Mouse (Mus musculus): ENCODE results near the gene Fam76a. TPM values are rescaled to one million over a fixed set of nuclear protein-coding genes. Genes with fewer than 3 reads are reported as not detected.
A peak's percentile ranks its signal among the peaks of the same experiment; 100 is the strongest.

Fam76a gene
- polyA plus RNA-seq, 1 experiment from 2014 or later, result 47.1 TPM

- Histone ChIP-seq H3K9me3 (replicated peaks; ENCODE audit: control insufficient read depth, low read length) (no peaks in the 10 kb centered on the region), H3K36me3 (ENCODE audit: control insufficient read depth, insufficient read depth, low read length) (0 out of 2 replicates have a peak, but pooled peaks cover 7% of the 10 kb centered on the region), H3K27ac (ENCODE audit: low read depth, low read length) (no peak overlapping the region), H3K27me3 (replicated peaks; ENCODE audit: control insufficient read depth, insufficient read depth, low read length) (no peaks in the 10 kb centered on the region), H3K4me2 (ENCODE audit: low read length) (peak overlapping the region; percentile 96), H3K9ac (ENCODE audit: low read length) (peak overlapping the region; percentile 96), H3K4me1 (ENCODE audit: control insufficient read depth, insufficient read depth, low read length) (peaks cover 7% of the 10 kb centered on the region; the same call in 1 of the 2 replicates), H3K4me3 (ENCODE audit: low read depth, low read length) (peak overlapping the region; percentile 97)
- ATAC-seq (no peak), DNase-seq (ENCODE audit: low spot score) (no peak)
- WGBS, result 5% methylated on average over 21 of the region's 21 CpGs
These were observed 38.7 kb downstream of the Fam76a start for GRCm38 (mm10) chr4:132883561-132884063.

DNA sequence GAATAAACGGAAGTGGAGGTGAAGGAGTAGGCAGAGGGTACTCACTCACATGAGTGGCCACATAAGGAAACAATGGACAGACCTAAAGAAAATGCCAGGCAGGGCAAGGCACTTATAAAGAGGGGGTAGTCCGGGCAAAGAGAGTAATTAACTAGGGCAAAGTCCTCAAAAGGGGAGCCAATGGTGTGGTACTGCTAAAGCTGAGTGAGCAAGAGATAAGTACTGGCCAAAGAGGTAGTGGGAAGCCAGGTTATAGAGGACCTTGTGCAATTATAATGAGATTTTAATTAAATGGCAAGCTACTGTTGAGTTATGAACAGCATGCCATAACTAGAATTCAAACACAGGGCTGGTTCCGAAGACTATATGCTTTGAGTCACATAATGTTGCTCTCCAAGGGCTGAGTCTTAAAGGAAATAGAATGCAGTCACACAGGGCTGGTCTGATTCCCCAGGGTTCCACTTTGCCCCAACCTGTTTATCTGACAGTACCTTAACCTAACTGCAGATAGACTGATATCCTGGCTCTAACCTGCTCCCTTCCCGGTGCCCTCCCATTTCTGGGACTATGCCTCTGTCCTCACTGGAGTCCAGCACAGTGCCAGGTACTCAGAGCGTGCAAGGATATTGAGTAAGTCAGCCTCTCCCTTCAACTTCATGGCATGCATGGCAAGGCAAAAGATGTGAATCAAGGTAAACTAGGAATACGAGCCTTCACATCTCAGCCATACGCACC lies 47.8 kb downstream of the Fam76a start:
- no peak overlapping the region for H3K9ac ChIP-seq (ENCODE audit: low read length)
- peaks cover 21% of the 10 kb centered on the region for H3K36me3 ChIP-seq (ENCODE audit: control insufficient read depth, insufficient read depth, low read length)
- H3K27me3 ChIP-seq (replicated peaks; ENCODE audit: control insufficient read depth, insufficient read depth, low read length), result no peaks in the 10 kb centered on the region
- DNase-seq (ENCODE audit: low spot score) (no peak), ATAC-seq (no peak)
- no peak overlapping the region for H3K4me3 ChIP-seq (ENCODE audit: low read depth, low read length)
- no peaks in the 10 kb centered on the region for H3K9me3 ChIP-seq (replicated peaks; ENCODE audit: control insufficient read depth, low read length)
- no peak overlapping the region for H3K27ac ChIP-seq (ENCODE audit: low read depth, low read length)
- no peaks in the 10 kb centered on the region for H3K4me1 ChIP-seq (ENCODE audit: control insufficient read depth, insufficient read depth, low read length)
- H3K4me2 ChIP-seq (ENCODE audit: low read length), result no peak overlapping the region
- WGBS, result 91% methylated on average over 7 of the region's 7 CpGs

- H3K4me1 ChIP-seq (ENCODE audit: control insufficient read depth, insufficient read depth, low read length), result no peaks in the 10 kb centered on the region
- H3K9me3 ChIP-seq (replicated peaks; ENCODE audit: control insufficient read depth, low read length), result no peaks in the 10 kb centered on the region
- H3K36me3 ChIP-seq (ENCODE audit: control insufficient read depth, insufficient read depth, low read length), result peaks cover 27% of the 10 kb centered on the region
- H3K4me2 ChIP-seq (ENCODE audit: low read length), result no peak overlapping the region
- no peak overlapping the region for H3K27ac ChIP-seq (ENCODE audit: low read depth, low read length)
- no peak for DNase-seq (ENCODE audit: low spot score)
- 89% methylated on average over 11 of the region's 11 CpGs for WGBS
- no peaks in the 10 kb centered on the region for H3K27me3 ChIP-seq (replicated peaks; ENCODE audit: control insufficient read depth, insufficient read depth, low read length)
- no peak overlapping the region for H3K4me3 ChIP-seq (ENCODE audit: low read depth, low read length)
- ATAC-seq, result no peak
- H3K9ac ChIP-seq (ENCODE audit: low read length), result no peak overlapping the region
These were observed 48.6 kb downstream of the Fam76a start for GRCm38 (mm10) chr4:132873481-132874362.

DNA sequence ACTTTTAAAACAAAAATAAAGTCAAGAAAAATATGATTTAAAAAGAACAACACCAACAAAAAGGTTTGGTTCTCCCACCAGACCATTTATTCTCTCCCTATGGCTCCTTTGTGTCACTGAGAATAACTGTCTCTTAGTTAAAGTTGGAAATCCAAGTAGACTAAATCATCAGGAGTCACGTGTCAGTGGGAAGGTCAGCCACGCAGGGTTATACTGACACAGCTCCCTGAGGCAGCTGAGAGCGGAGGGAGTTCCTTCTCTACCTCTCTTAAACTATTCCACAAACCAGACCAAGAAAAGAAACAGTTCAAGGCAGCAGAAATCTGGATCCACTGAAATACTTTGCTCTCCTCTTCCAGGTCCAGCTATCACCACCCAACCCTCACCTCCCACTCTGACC lies 51.2 kb downstream of the Fam76a start:
- Histone ChIP-seq H3K4me1 (ENCODE audit: control insufficient read depth, insufficient read depth, low read length) (no peaks in the 10 kb centered on the region), H3K27me3 (replicated peaks; ENCODE audit: control insufficient read depth, insufficient read depth, low read length) (no peaks in the 10 kb centered on the region), H3K27ac (ENCODE audit: low read depth, low read length) (no peak overlapping the region), H3K9me3 (replicated peaks; ENCODE audit: control insufficient read depth, low read length) (no peaks in the 10 kb centered on the region), H3K9ac (ENCODE audit: low read length) (no peak overlapping the region), H3K36me3 (ENCODE audit: control insufficient read depth, insufficient read depth, low read length) (peaks cover 53% of the 10 kb centered on the region), H3K4me3 (ENCODE audit: low read depth, low read length) (no peak overlapping the region), H3K4me2 (ENCODE audit: low read length) (no peak overlapping the region)
- DNase-seq (ENCODE audit: low spot score) (no peak), ATAC-seq (no peak)
- WGBS, result 90% methylated on average over 3 of the region's 3 CpGs

DNA sequence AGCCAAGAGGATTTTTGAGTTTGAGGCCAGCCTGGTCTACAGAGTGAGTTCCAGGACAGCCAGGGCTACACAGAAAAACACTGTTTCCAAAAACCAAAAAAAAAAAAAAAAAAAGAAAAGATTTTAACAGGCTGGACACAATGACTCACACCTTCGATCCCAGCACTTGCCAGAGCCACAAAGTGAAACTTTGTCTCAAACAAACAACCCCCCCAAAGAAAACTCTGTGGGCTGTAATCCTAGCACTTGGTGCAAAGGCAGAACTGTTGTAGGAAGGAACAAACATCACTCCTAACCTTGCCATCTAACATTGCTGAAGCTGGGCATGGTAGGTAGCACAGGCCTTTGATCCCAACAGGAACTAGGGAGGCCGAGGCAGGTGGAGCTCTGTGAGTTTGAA lies 57.5 kb downstream of the Fam76a start:
- Histone ChIP-seq H3K27ac (ENCODE audit: low read depth, low read length) (no peak overlapping the region), H3K4me2 (ENCODE audit: low read length) (no peak overlapping the region), H3K9me3 (replicated peaks; ENCODE audit: control insufficient read depth, low read length) (no peaks in the 10 kb centered on the region), H3K36me3 (ENCODE audit: control insufficient read depth, insufficient read depth, low read length) (peaks cover 85% of the 10 kb centered on the region), H3K9ac (ENCODE audit: low read length) (no peak overlapping the region), H3K4me1 (ENCODE audit: control insufficient read depth, insufficient read depth, low read length) (no peaks in the 10 kb centered on the region), H3K27me3 (replicated peaks; ENCODE audit: control insufficient read depth, insufficient read depth, low read length) (no peaks in the 10 kb centered on the region), H3K4me3 (ENCODE audit: low read depth, low read length) (no peak overlapping the region)
- 90% methylated on average over 2 of the region's 2 CpGs for WGBS
- ATAC-seq (no peak), DNase-seq (ENCODE audit: low spot score) (no peak)

DNA sequence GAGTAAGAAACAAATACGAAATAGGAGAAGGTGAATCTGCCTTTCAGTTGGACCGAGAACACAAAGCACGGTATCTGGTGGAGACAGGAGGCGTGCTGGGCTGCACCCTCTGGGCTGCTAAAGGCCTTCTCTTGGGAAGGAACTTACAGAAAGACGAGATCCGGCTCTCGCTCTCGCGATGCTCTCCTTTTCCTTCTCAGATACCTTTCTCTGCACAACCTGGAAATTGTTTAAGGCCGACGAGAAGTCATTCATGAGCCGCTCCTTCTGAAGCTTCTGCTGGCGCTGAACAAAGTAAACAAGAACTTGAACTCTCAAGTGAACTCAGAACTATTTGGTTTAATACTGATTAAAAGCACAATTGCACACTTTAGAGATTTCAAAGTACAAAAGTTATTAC lies 59.3 kb downstream of the Fam76a start:
- Histone ChIP-seq H3K4me1 (ENCODE audit: control insufficient read depth, insufficient read depth, low read length) (no peaks in the 10 kb centered on the region), H3K27me3 (replicated peaks; ENCODE audit: control insufficient read depth, insufficient read depth, low read length) (no peaks in the 10 kb centered on the region), H3K9me3 (replicated peaks; ENCODE audit: control insufficient read depth, low read length) (no peaks in the 10 kb centered on the region), H3K9ac (ENCODE audit: low read length) (no peak overlapping the region), H3K27ac (ENCODE audit: low read depth, low read length) (no peak overlapping the region), H3K4me2 (ENCODE audit: low read length) (no peak overlapping the region), H3K4me3 (ENCODE audit: low read depth, low read length) (no peak overlapping the region), H3K36me3 (ENCODE audit: control insufficient read depth, insufficient read depth, low read length) (peaks cover 82% of the 10 kb centered on the region)
- 92% methylated on average over 13 of the region's 13 CpGs for WGBS
- DNase-seq (ENCODE audit: low spot score) (no peak), ATAC-seq (no peak)

DNA sequence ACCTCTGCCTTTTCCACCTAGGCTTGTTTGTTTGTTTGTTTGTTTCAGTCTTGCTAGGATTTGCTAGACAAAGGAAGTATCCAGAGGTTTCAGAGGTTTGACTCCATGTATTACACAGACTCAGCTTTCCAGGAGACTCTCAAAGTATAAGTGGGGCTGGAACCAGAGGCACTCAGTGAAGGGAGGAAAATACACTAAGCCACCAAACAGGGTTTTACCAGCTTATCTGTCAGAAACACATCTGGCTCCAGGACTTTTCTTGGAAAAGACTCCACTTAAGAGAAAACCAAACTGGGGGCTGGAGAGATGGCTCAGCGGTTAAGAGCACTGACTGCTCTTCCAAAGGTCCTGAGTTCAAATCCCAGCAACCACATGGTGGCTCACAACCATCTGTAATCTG lies 61.5 kb downstream of the Fam76a start:
- H3K9me3 ChIP-seq (replicated peaks; ENCODE audit: control insufficient read depth, low read length), result no peaks in the 10 kb centered on the region
- DNase-seq (ENCODE audit: low spot score), result no peak
- no peaks in the 10 kb centered on the region for H3K27me3 ChIP-seq (replicated peaks; ENCODE audit: control insufficient read depth, insufficient read depth, low read length)
- no peak overlapping the region for H3K9ac ChIP-seq (ENCODE audit: low read length)
- no peak overlapping the region for H3K27ac ChIP-seq (ENCODE audit: low read depth, low read length)
- peaks cover 82% of the 10 kb centered on the region for H3K36me3 ChIP-seq (ENCODE audit: control insufficient read depth, insufficient read depth, low read length)
- no peak overlapping the region for H3K4me3 ChIP-seq (ENCODE audit: low read depth, low read length)
- H3K4me2 ChIP-seq (ENCODE audit: low read length), result no peak overlapping the region
- no peak for ATAC-seq
- H3K4me1 ChIP-seq (ENCODE audit: control insufficient read depth, insufficient read depth, low read length), result no peaks in the 10 kb centered on the region
- 93% methylated on average over 1 of the region's 1 CpGs for WGBS

Data from forebrain, embryonic 14.5 days (tissue).